Mouse (Mus musculus) hindbrain, embryonic 10.5 days (tissue): Measurements from ENCODE around the gene Adamts8. TPM values are rescaled to one million over a fixed set of nuclear protein-coding genes. Genes with fewer than 3 reads are reported as not detected.

Source experiments
- DNase-seq: peaks from one replicate; pipeline ENCODE4 v3.0.0-alpha.2; 2017; ENCODE audit warnings: low spot score
- H3K27ac ChIP-seq: fragments of 300-500 bp; sonication (generic); 2 replicates; pipeline ENCODE4 v1.5.1; 2016; ENCODE audit warnings: mild to moderate bottlenecking, moderate library complexity
- H3K27me3 ChIP-seq: fragments of 300-500 bp; sonication (generic); 2 replicates; pipeline ENCODE4 v1.6.1; 2016; ENCODE audit warnings: mild to moderate bottlenecking; ENCODE audit not compliant: poor library complexity, insufficient read depth, severe bottlenecking
- H3K36me3 ChIP-seq: fragments of 300-500 bp; sonication (generic); 2 replicates; pipeline ENCODE4 v1.6.1; 2016; ENCODE audit warnings: mild to moderate bottlenecking, moderate library complexity
- H3K4me1 ChIP-seq: fragments of 300-500 bp; sonication (generic); replicated peaks from 2 replicates; pipeline ENCODE4 v1.6.1; 2016; ENCODE audit warnings: mild to moderate bottlenecking
- H3K4me3 ChIP-seq: fragments of 300-500 bp; sonication (generic); 2 replicates; pipeline ENCODE4 v1.5.1; 2016; ENCODE audit warnings: mild to moderate bottlenecking, moderate library complexity
- H3K9me3 ChIP-seq: fragments of 300-500 bp; sonication (generic); 2 replicates; pipeline ENCODE4 v1.6.1; 2016; ENCODE audit warnings: mild to moderate bottlenecking, moderate library complexity
- WGBS: fragments of 180-500 bp; shearing (Covaris S2); methylation state at CpG from one replicate; pipeline ENCODE4 v1.1.7; 2016; 5-methylcytosine and 5-hydroxymethylcytosine counted together
- polyA plus RNA-seq: library from polyadenylated mRNA; unstranded; fragments of >200 nt; fragmentation: Nextera tagmentation; extraction: Ambion mirVana; gene quantifications from 2 replicates; pipeline ENCODE4 v1.2.1, GENCODE M21; 2016

Adamts8 gene
- polyA plus RNA-seq, 1 experiment from 2014 or later, result 2.6 TPM

DNA sequence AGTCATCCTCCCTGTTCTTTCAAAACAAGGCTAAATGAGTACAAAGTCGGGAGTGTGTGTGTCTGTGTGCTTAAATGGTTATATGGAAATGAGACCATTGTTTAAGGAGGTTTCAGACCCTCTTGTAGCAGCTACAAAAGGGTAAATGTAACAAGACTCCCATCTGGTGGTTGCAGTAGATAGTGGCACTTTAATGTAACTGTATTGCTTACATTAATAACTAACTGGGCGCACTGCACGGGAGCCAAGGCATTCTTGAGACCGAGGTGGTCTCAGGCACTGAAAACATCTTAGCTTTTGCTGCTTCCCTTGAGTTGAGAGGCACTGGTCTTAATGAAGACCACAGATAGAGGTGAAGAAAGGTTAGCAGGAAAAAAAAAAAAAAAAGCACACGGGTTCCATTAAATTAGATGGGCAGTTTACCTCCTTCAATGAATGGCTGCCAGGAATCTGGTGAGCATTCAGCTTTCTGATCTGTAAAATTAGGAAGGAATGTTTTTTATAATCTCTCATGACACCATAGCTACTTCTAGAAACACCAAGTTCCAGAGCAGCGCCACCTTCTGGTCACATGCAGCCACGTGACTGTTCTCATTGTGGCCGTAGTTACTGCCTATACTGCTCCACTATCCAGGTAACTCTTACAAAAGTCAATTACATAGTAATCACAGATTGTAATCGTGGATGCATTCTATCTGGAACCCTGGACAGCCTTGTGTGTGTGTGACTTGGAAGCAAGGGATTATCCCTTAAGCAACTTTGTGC lies 5.5 kb upstream of the Adamts8 start:
- WGBS, result 42% methylated on average over 9 of the region's 9 CpGs
- DNase-seq, result peak; percentile 51
- 0 out of 2 replicates have a peak, but pooled peaks cover 2% of the 10 kb centered on the region for H3K4me1 ChIP-seq
- H3K4me3 ChIP-seq, result no peak overlapping the region
- H3K36me3 ChIP-seq, result no peaks in the 10 kb centered on the region
- no peak overlapping the region for H3K27ac ChIP-seq
- peaks cover 19% of the 10 kb centered on the region for H3K27me3 ChIP-seq
- H3K9me3 ChIP-seq, result no peaks in the 10 kb centered on the region

- WGBS, result 8% methylated on average over 6 of the region's 6 CpGs
- H3K27ac ChIP-seq, result no peak overlapping the region
- H3K27me3 ChIP-seq, result peaks cover 50% of the 10 kb centered on the region
- H3K36me3 ChIP-seq, result no peaks in the 10 kb centered on the region
- no peak overlapping the region for H3K4me3 ChIP-seq
- peaks cover 22% of the 10 kb centered on the region; the same call in 1 of the 2 replicates for H3K4me1 ChIP-seq
- DNase-seq, result peak; percentile 90
- no peaks in the 10 kb centered on the region for H3K9me3 ChIP-seq
These were observed 2.0 kb upstream of the Adamts8 start for GRCm38 (mm10) chr9:30940328-30940727.

DNA sequence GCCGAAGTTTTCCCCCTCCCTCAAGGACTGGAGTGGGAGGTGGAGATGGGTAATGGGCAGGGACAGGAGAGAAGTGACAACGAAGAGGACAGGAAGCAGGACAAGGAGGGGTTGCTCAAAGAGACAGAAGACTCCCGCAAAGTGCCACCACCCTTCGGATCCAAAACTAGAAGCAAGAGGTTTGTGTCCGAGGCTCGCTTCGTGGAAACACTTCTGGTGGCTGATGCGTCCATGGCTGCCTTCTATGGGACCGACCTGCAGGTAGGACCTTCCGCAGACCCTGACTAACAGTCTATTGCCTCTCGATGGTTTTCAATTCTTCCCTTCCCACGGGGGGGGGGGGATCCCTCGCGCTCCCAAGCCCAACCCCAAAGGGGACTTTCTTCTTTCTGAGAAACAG lies 979 bp downstream of the Adamts8 start:
- DNase-seq, result peak; percentile 29
- no peaks in the 10 kb centered on the region for H3K36me3 ChIP-seq
- peaks cover 22% of the 10 kb centered on the region; the same call in 1 of the 2 replicates for H3K4me1 ChIP-seq
- peak overlapping the region; percentile 83 for H3K27ac ChIP-seq
- WGBS, result 1% methylated on average over 14 of the region's 14 CpGs
- H3K27me3 ChIP-seq, result peaks cover 69% of the 10 kb centered on the region
- H3K9me3 ChIP-seq, result no peaks in the 10 kb centered on the region
- H3K4me3 ChIP-seq, result peak overlapping the region; percentile 72

DNA sequence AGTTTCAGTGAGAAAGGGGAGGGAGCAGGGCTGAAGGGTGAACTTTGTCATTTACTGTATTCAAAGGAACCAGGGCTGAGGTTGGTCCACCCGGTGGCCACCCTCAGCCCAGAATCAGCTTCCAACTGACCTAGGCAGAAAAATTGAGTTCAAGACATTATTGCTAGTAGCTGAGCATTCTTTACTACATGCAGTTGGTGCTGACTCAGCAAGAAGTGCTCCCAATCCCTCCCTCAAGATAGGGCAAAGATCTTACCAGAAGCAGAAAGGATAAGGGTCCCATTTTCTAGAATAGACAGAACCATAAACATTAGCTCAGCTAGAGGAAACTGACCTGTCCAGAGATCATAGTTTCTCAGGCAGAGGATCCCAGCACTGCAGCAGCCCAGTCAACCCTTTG lies 1.9 kb downstream of the Adamts8 start:
- 19% methylated on average over 1 of the region's 1 CpGs for WGBS
- no peak overlapping the region for H3K27ac ChIP-seq
- peaks cover 69% of the 10 kb centered on the region for H3K27me3 ChIP-seq

DNA sequence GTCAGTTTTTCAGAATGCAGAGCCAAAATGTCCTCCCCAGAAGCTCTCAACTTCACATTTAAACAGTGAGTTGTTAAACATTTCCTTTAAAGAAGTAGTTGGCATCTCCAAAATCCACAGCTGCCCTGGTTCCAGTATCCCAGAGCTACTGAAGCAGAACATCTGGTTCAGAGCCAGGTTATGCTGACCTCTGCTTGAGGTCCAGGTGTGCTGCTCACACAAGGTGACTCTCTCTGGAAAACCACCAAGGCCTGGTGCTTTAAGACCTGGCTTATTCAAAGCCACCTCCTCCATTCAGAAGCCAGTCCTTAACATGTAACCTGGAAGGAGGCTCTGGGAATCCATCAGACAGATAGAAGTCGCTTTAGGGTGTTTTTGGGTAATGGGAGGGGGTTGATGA lies 2.9 kb downstream of the Adamts8 start:
- H3K36me3 ChIP-seq, result no peaks in the 10 kb centered on the region
- no peak overlapping the region for H3K4me3 ChIP-seq
- peaks cover 22% of the 10 kb centered on the region; the same call in 1 of the 2 replicates for H3K4me1 ChIP-seq
- no peak for DNase-seq
- no peak overlapping the region for H3K27ac ChIP-seq
- peaks cover 69% of the 10 kb centered on the region for H3K27me3 ChIP-seq
- no peaks in the 10 kb centered on the region for H3K9me3 ChIP-seq
- WGBS, result 74% methylated on average over 1 of the region's 1 CpGs

More for the DNA sequence above, 1.9 kb downstream of the Adamts8 start:
- no peak for DNase-seq
- Histone ChIP-seq H3K9me3 (no peaks in the 10 kb centered on the region), H3K4me1 (peaks cover 22% of the 10 kb centered on the region; the same call in 1 of the 2 replicates), H3K36me3 (no peaks in the 10 kb centered on the region), H3K4me3 (peak overlapping the region; percentile 72; the same call in 1 of the 2 replicates)

- Histone ChIP-seq H3K27me3 (peaks cover 28% of the 10 kb centered on the region), H3K4me3 (no peak overlapping the region), H3K9me3 (no peaks in the 10 kb centered on the region), H3K36me3 (no peaks in the 10 kb centered on the region), H3K27ac (no peak overlapping the region), H3K4me1 (no peaks in the 10 kb centered on the region)
- DNase-seq, result no peak
- 85% methylated on average over 3 of the region's 3 CpGs for WGBS
These were observed 7.1 kb downstream of the Adamts8 start for GRCm38 (mm10) chr9:30949422-30949821.

- H3K36me3 ChIP-seq, result no peaks in the 10 kb centered on the region
- H3K4me1 ChIP-seq, result no peaks in the 10 kb centered on the region
- H3K27me3 ChIP-seq, result peaks cover 23% of the 10 kb centered on the region
- WGBS, result 84% methylated on average over 4 of the region's 4 CpGs
- H3K4me3 ChIP-seq, result no peak overlapping the region
- H3K9me3 ChIP-seq, result no peaks in the 10 kb centered on the region
- H3K27ac ChIP-seq, result no peak overlapping the region
- DNase-seq, result no peak
These were observed 7.6 kb downstream of the Adamts8 start for GRCm38 (mm10) chr9:30949971-30950370.

DNA sequence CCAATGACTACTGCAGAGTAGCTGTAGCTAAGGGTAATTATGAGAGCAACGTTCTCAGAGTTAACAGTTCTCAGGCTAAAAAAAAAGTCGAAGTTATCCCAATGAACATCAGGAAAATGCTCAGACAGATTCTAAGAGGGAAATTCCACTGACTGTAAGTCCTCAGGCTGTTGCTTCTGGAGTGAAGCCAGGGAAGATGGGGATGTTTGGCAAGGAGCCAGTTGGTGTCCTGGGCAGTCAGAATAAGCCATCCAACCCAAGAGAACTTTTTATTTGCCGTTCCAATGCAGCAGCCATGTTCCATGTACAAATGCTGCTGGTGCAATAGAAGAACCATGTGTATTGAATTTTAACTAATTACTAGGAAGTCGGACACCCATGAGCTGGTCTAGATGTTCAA lies 8.2 kb downstream of the Adamts8 start:
- no peaks in the 10 kb centered on the region for H3K4me1 ChIP-seq
- H3K27ac ChIP-seq, result no peak overlapping the region
- H3K9me3 ChIP-seq, result no peaks in the 10 kb centered on the region
- H3K36me3 ChIP-seq, result no peaks in the 10 kb centered on the region
- H3K4me3 ChIP-seq, result no peak overlapping the region
- peaks cover 16% of the 10 kb centered on the region for H3K27me3 ChIP-seq
- 88% methylated on average over 4 of the region's 4 CpGs for WGBS
- DNase-seq, result no peak

DNA sequence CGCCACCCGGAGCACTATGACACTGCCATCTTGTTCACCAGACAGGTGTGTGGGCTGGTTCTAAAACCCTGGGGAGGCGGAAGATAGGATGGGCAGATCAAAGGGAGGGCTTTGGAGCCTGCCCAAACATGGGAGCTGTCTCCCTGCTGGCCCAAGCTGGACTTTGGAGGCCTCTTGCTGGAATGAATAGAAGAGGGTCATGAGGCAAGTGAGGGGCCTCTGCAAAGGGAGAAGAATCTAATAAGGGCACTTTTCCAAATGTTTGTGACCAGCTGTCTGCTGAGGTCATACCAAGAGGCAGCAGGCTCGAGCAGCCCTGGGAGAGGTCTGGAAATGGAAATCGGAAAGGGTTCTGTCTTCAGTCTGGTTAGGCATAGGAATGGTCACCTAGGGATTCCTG lies 9.1 kb downstream of the Adamts8 start:
- Histone ChIP-seq H3K27ac (no peak overlapping the region), H3K4me1 (no peaks in the 10 kb centered on the region), H3K27me3 (peaks cover 8% of the 10 kb centered on the region), H3K9me3 (no peaks in the 10 kb centered on the region), H3K36me3 (no peaks in the 10 kb centered on the region), H3K4me3 (no peak overlapping the region)
- 91% methylated on average over 5 of the region's 5 CpGs for WGBS
- no peak for DNase-seq

- no peaks in the 10 kb centered on the region for H3K36me3 ChIP-seq
- H3K9me3 ChIP-seq, result no peaks in the 10 kb centered on the region
- H3K27me3 ChIP-seq, result no peaks in the 10 kb centered on the region
- 55% methylated on average over 8 of the region's 8 CpGs for WGBS
- H3K27ac ChIP-seq, result no peak overlapping the region
- 0 out of 2 replicates have a peak, but pooled peaks cover 3% of the 10 kb centered on the region for H3K4me1 ChIP-seq
- H3K4me3 ChIP-seq, result no peak overlapping the region
- DNase-seq, result no peak
These were observed 10.9 kb downstream of the Adamts8 start for GRCm38 (mm10) chr9:30953287-30953686.

DNA sequence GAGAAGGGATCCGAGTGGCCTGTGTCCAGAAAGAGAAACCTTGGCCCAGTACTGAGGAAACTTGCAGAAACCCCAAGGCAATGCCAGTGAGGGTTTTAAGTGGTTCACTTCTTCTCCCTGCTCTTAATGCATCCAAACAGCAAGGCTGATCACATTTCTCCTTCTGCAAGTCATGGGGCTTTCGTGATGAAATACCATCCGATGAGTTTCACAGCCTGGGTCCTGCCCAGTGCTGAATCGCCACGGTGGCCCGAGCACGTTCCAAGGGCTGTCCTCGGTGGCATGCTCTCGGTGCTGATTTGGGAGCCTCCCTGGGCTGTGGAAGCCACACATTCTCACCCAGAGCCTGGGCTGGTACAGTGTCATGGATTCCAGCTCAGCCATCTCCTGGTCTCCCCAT lies 12.9 kb downstream of the Adamts8 start:
- 92% methylated on average over 9 of the region's 9 CpGs for WGBS
- 0 out of 2 replicates have a peak, but pooled peaks cover 3% of the 10 kb centered on the region for H3K4me1 ChIP-seq
- no peaks in the 10 kb centered on the region for H3K27me3 ChIP-seq
- DNase-seq, result no peak
- H3K27ac ChIP-seq, result no peak overlapping the region
- H3K36me3 ChIP-seq, result no peaks in the 10 kb centered on the region
- H3K9me3 ChIP-seq, result no peaks in the 10 kb centered on the region
- no peak overlapping the region for H3K4me3 ChIP-seq

- 87% methylated on average over 4 of the region's 4 CpGs for WGBS
- H3K4me3 ChIP-seq, result no peak overlapping the region
- no peaks in the 10 kb centered on the region for H3K36me3 ChIP-seq
- no peak for DNase-seq
- no peak overlapping the region for H3K27ac ChIP-seq
- H3K4me1 ChIP-seq, result 0 out of 2 replicates have a peak, but pooled peaks cover 3% of the 10 kb centered on the region
- H3K9me3 ChIP-seq, result no peaks in the 10 kb centered on the region
- no peaks in the 10 kb centered on the region for H3K27me3 ChIP-seq
These were observed 21.4 kb downstream of the Adamts8 start for GRCm38 (mm10) chr9:30963780-30964179.

DNA sequence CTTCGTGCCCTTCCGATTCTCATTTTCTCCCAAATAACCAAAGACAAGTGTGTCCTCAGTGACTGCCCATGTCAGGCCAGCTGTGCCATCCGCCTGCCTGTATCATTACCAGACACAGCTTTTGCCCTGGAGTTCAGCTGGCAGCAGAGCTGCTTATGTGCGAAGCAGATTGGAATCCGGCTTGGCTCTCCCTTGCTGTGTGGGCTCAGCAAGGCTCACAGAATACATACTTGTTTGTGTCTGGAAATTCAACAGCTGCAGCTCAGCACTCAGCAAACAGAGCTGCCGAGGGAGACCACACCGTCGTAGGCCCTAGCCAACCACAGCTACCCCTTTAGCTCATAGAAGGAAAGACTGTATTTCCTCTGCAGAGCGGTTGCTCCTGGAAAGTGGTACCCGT lies 22.3 kb downstream of the Adamts8 start:
- 84% methylated on average over 10 of the region's 10 CpGs for WGBS
- Histone ChIP-seq H3K4me3 (no peak overlapping the region), H3K9me3 (no peaks in the 10 kb centered on the region), H3K4me1 (0 out of 2 replicates have a peak, but pooled peaks cover 3% of the 10 kb centered on the region), H3K27me3 (no peaks in the 10 kb centered on the region), H3K36me3 (no peaks in the 10 kb centered on the region), H3K27ac (no peak overlapping the region)
- DNase-seq, result no peak
